Mouse (Mus musculus) embryonic facial prominence, embryonic 15.5 days (tissue): ENCODE measurements around the gene Limk2. TPM values are rescaled to one million over a fixed set of nuclear protein-coding genes. Genes with fewer than 3 reads are reported as not detected.

Experiments used
- ATAC-seq: fragments of 200-750 bp; cut with Nextera tagmentation; 2 replicates; pipeline ENCODE4 v1.8.0; 2017; ENCODE audit warnings: low read depth, moderate TSS enrichment; ENCODE audit not compliant: insufficient number of reproducible peaks, low FRiP score, low TSS enrichment
- H3K27ac ChIP-seq: fragments of 300-500 bp; sonication (generic); replicated peaks from 2 replicates; pipeline ENCODE4 v1.5.1; 2015; ENCODE audit warnings: mild to moderate bottlenecking, inconsistent platforms
- H3K27me3 ChIP-seq: fragments of 300-500 bp; sonication (generic); 2 replicates; pipeline ENCODE4 v1.6.1; 2015; ENCODE audit warnings: inconsistent platforms
- H3K36me3 ChIP-seq: fragments of 300-500 bp; sonication (generic); 2 replicates; pipeline ENCODE4 v1.6.1; 2015; ENCODE audit warnings: mild to moderate bottlenecking, inconsistent platforms
- H3K4me1 ChIP-seq: fragments of 300-500 bp; sonication (generic); 2 replicates; pipeline ENCODE4 v1.6.1; 2015; ENCODE audit warnings: inconsistent platforms
- H3K4me2 ChIP-seq: fragments of 300-500 bp; sonication (generic); replicated peaks from 2 replicates; pipeline ENCODE4 v1.6.1; 2015; ENCODE audit warnings: mild to moderate bottlenecking, inconsistent platforms
- H3K4me3 ChIP-seq: fragments of 300-500 bp; sonication (generic); replicated peaks from 2 replicates; pipeline ENCODE4 v1.5.1; 2015; ENCODE audit warnings: mild to moderate bottlenecking, inconsistent platforms
- H3K9ac ChIP-seq: fragments of 300-500 bp; sonication (generic); 2 replicates; pipeline ENCODE4 v1.6.1; 2015; ENCODE audit warnings: inconsistent platforms
- H3K9me3 ChIP-seq: fragments of 300-500 bp; sonication (generic); replicated peaks from 2 replicates; pipeline ENCODE4 v1.6.1; 2016; ENCODE audit warnings: inconsistent platforms
- whole genome bisulfite sequencing: fragments of 180-500 bp; shearing (Covaris S2); methylation state at CpG from one replicate; pipeline ENCODE4 v1.1.7; 2015; 5-methylcytosine and 5-hydroxymethylcytosine counted together
- polyA plus RNA-seq: library from polyadenylated mRNA; unstranded; fragments of >200 nt; fragmentation: Nextera tagmentation; extraction: Ambion mirVana; gene quantifications from 2 replicates; pipeline ENCODE4 v1.2.1, GENCODE M21; 2015

The Limk2 gene
- polyA plus RNA-seq, 1 experiment from 2014 or later, result 103 TPM

DNA sequence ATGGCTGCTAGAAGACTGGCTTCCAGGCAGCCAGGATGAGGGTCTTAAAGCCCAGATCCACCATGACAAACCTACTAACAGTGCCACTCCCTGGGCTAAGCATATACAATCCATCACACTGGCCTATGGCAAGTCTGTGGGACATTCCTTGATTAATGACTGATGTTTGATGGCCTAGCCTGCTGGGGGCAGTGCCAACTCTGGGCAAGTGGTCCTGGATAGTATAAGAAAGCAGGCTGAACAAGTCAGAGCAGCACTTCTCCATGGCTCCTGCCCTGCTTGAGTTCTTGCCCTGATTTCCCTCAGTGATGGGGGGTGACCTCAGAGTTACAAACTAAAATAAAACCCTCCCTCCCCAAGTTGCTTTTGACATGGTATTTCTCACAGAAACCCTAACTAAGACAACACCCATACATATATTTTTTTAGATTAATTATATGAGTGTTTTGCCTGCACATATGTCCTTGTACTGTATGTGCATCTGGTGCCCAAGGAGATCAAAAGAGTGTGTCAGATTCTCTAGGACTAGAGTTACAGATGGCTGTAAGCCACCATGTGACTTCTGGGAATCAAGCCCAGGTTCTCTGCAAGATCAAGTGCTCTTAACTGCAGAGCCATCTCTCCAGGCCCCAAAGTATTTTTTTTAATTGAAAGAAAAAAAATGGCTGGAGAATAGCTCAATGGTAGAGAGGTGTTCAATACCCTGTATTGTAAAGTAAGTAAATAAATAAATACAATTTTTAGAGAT, 32.9 kb upstream of the Limk2 start:
- Histone ChIP-seq H3K27ac (no peak overlapping the region), H3K9me3 (no peaks in the 10 kb centered on the region), H3K36me3 (no peaks in the 10 kb centered on the region), H3K9ac (no peak overlapping the region), H3K27me3 (no peaks in the 10 kb centered on the region), H3K4me3 (no peak overlapping the region), H3K4me1 (0 out of 2 replicates have a peak, but pooled peaks cover 3% of the 10 kb centered on the region), H3K4me2 (no peak overlapping the region)
- ATAC-seq, result no peak

DNA sequence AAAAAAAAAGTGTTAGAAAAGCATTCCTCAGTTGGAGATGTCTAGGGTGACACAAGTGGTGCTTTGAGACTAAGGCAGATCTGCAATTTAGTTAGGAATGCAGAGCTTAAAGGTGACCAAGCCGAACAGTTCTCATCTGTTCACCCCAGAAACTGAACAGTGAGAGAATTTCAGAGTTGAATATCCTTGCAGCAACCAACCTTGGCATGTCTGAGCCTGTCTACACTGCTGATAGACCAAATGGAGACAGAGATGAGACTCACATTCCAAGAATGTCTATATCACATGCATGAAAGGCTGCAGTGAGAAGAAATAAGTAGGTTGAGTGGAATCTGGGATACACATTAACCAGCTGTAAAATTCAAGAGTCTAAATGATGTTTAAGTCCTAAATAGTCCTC, 28.6 kb upstream of the Limk2 start:
- no peak overlapping the region for H3K4me2 ChIP-seq
- no peak for ATAC-seq
- no peaks in the 10 kb centered on the region for H3K9me3 ChIP-seq
- no peak overlapping the region for H3K9ac ChIP-seq
- no peaks in the 10 kb centered on the region for H3K36me3 ChIP-seq
- no peaks in the 10 kb centered on the region for H3K27me3 ChIP-seq
- no peak overlapping the region for H3K4me3 ChIP-seq
- 56% methylated on average over 1 of the region's 1 CpGs for WGBS
- 0 out of 2 replicates have a peak, but pooled peaks cover 3% of the 10 kb centered on the region for H3K4me1 ChIP-seq
- no peak overlapping the region for H3K27ac ChIP-seq

DNA sequence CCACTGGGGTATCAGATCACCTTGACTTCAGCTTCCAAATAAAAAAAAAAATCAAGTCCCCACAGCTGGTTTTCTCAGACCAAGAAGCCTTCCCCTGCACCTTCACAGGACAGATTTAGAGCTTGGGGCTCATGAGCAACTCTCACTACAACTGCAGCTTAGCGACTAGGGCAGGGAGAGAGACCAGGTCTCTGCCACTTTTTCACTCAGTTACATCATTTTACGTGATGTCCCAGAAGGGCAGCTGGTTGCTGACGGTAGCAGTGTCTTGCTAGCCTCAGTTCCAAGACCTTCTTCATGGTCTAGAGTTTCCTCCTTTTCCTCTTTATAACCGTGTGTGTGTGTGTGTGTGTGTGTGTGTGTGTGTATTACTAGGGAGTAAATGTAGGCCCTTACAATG, 24.8 kb upstream of the Limk2 start:
- Histone ChIP-seq H3K27ac (no peak overlapping the region), H3K4me2 (no peak overlapping the region), H3K36me3 (no peaks in the 10 kb centered on the region; the same call in 1 of the 2 replicates), H3K9me3 (no peaks in the 10 kb centered on the region), H3K27me3 (no peaks in the 10 kb centered on the region), H3K4me1 (no peaks in the 10 kb centered on the region), H3K4me3 (no peak overlapping the region), H3K9ac (no peak overlapping the region)
- 81% methylated on average over 4 of the region's 4 CpGs for WGBS
- no peak for ATAC-seq

DNA sequence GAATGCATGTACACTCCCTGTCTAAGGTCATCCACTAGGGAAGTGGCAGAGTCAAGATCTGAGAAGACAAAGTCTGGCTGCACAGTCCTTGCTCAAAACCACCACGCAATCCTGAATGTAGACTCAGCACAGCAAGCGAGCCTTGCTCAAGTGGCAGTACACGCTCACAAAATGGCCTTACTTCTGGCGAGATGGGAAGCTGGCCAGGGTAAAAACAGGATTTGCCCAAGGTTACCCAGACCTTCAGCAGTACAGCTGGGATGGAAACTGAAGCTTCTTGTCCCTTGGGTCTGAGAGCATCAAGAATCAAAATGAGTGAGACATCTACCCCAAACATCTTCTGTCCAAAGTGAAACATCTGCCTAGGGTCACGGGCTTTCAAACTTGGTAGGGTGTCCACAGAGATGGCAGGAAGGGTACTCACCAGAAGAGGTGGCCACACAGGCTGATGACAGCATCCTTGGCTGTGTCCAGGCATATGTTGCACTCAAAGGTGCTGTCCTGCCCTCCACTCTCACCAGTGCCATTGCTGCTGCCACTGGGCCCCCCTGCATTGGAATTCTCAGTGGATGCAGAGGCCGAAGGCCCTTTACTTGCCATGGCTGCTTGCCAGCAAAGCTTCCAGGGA, 23.1 kb upstream of the Limk2 start:
- no peaks in the 10 kb centered on the region for H3K27me3 ChIP-seq
- H3K36me3 ChIP-seq, result peaks cover 4% of the 10 kb centered on the region; the same call in 1 of the 2 replicates
- WGBS, result 91% methylated on average over 6 of the region's 6 CpGs
- no peak overlapping the region for H3K4me3 ChIP-seq
- H3K27ac ChIP-seq, result no peak overlapping the region
- no peak overlapping the region for H3K4me2 ChIP-seq
- no peaks in the 10 kb centered on the region for H3K9me3 ChIP-seq
- H3K4me1 ChIP-seq, result no peaks in the 10 kb centered on the region
- no peak for ATAC-seq
- no peak overlapping the region for H3K9ac ChIP-seq

DNA sequence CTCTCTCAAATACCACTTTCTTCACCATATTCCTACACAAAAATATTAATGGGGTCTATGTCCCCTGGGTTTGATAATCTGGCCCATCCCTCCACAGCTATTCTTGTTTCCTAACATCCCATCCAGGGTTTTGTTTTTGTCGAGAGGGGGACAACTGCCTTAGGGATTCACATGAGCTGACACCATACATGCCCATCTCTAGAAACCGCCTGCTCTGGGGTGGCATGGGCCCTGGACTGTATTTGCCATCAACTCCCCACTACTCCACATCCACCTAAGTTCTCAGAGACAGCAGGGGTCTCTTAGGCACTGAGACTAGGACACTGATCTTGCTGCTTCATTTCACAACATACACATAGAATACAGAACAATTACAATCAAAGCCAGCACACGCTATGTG, 22.5 kb upstream of the Limk2 start:
- Histone ChIP-seq H3K4me2 (no peak overlapping the region), H3K9ac (no peak overlapping the region), H3K27me3 (no peaks in the 10 kb centered on the region), H3K27ac (no peak overlapping the region), H3K36me3 (peaks cover 4% of the 10 kb centered on the region), H3K9me3 (no peaks in the 10 kb centered on the region), H3K4me3 (no peak overlapping the region), H3K4me1 (no peaks in the 10 kb centered on the region)
- WGBS, result 83% methylated on average over 3 of the region's 3 CpGs
- ATAC-seq, result no peak

DNA sequence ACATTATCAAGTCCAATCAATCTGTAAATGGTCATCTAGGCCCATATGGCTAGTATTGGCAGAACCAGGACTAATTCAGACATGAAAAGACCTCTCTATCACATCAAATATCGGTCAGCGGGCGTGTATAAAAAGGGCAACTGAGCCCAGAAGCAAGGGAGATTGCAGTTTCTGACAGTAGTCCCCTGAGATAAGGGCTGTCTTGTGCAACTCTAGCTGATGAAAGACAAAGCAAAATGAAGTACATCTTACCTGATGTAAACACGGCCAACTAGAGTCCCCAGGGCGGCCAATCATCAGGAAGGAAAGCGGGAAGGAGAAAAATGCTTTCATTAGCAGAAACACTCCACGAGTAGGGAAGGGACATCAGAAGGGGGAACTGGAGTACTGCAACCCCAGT, 19.6 kb upstream of the Limk2 start:
- no peak overlapping the region for H3K4me2 ChIP-seq
- no peak for ATAC-seq
- WGBS, result 81% methylated on average over 7 of the region's 7 CpGs

DNA sequence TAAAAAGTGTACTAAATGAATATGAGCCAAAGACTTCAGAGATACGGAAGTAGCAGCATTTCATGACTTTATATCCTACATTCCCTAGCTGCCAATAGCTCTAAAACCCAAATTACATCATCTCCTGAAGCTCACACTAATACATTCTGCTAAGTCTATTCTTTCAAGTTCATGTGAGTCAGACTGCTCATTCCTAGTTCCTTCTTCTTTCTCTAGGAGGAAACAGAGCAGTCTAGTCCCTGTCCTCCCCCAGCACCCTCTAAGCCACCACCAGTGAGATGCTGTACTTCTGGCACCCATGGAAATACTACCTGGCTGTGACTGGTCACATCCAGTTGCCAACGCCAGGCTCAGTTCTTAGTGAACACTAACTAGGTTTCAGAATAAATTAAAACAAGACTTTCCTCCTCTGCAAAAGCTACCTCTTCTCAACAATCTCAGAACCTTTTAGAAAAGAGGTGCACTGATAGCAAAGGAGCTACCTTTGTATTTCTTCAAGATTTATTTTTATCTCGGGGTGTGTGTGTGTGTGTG, 18.8 kb upstream of the Limk2 start:
- Histone ChIP-seq H3K4me2 (no peak overlapping the region), H3K9me3 (no peaks in the 10 kb centered on the region), H3K4me1 (no peaks in the 10 kb centered on the region), H3K4me3 (no peak overlapping the region), H3K9ac (no peak overlapping the region), H3K27me3 (no peaks in the 10 kb centered on the region), H3K36me3 (peaks cover 33% of the 10 kb centered on the region), H3K27ac (no peak overlapping the region)
- no peak for ATAC-seq
- 81% methylated on average over 3 of the region's 3 CpGs for WGBS

More for the DNA sequence above, 19.6 kb upstream of the Limk2 start:
- H3K4me1 ChIP-seq, result no peaks in the 10 kb centered on the region
- H3K9ac ChIP-seq, result no peak overlapping the region
- H3K4me3 ChIP-seq, result no peak overlapping the region
- H3K27ac ChIP-seq, result no peak overlapping the region
- H3K9me3 ChIP-seq, result no peaks in the 10 kb centered on the region
- H3K36me3 ChIP-seq, result peaks cover 30% of the 10 kb centered on the region
- H3K27me3 ChIP-seq, result no peaks in the 10 kb centered on the region

DNA sequence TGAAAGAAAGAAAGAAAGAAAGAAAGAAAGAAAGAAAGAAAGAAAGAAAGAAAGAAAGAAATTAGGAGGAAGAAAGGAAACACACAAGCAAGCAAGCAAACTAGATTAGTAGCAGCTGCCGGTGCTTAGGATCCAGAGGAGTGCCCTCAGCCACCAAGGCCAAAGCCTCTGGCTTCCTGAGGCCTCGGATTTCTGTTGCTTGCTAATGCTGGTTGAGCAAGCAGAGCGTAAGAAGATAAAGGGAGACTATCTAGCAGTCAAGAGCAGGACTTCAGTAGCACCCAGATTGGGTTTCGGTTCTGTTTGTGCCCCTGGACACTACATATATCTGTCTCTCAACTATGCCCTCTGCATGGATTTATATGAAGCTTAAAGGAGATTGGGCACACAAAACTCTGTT, 13.3 kb upstream of the Limk2 start:
- ATAC-seq, result no peak
- H3K36me3 ChIP-seq, result peaks cover 55% of the 10 kb centered on the region

DNA sequence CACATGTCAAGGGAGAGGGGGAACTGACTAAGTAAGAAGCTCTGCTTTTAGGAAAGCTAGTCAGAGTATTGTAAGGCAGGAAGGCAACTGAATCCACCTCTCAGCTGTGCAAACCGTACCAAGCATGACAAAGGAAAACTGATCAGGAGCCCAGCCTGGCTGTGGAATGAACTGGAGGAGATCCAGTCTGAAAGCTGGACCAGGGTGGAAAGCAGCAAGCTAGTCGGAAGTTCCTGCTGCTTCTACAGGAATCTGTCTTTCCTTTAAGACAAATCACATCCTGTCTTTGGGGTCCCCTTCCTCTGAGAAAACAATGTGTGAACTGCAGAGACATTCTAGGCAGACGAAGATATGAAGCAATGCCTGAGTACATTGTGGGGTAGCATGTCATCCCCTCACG, 9.8 kb upstream of the Limk2 start:
- Histone ChIP-seq H3K36me3 (peaks cover 48% of the 10 kb centered on the region), H3K4me2 (no peak overlapping the region), H3K27ac (no peak overlapping the region), H3K9me3 (no peaks in the 10 kb centered on the region), H3K4me3 (no peak overlapping the region), H3K9ac (no peak overlapping the region), H3K27me3 (no peaks in the 10 kb centered on the region), H3K4me1 (no peaks in the 10 kb centered on the region)
- ATAC-seq, result no peak
- 83% methylated on average over 4 of the region's 4 CpGs for WGBS

More for the DNA sequence above, 13.3 kb upstream of the Limk2 start:
- no peaks in the 10 kb centered on the region for H3K9me3 ChIP-seq
- no peaks in the 10 kb centered on the region for H3K4me1 ChIP-seq
- H3K27ac ChIP-seq, result no peak overlapping the region
- H3K4me2 ChIP-seq, result no peak overlapping the region
- WGBS, result 75% methylated on average over 4 of the region's 4 CpGs
- H3K4me3 ChIP-seq, result no peak overlapping the region
- no peak overlapping the region for H3K9ac ChIP-seq
- H3K27me3 ChIP-seq, result no peaks in the 10 kb centered on the region

DNA sequence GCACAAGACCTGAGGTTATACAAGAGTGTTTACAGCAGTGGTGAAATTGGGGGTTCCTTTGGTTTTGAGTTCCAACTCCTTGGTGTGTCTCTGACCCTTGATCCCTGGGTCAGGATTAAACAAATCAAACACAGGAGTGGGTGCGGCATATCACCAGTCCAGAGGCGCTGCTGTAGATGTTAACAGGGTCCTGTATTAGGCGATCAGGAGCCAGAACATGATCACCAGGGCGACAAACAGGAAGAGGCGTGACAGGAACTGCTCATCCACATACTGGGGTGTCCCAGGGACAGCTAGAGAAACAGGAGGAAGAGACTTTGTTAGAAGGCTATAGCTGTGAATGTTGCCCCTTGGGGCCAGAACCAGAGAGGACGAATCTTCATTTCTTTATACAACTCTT, 8.8 kb upstream of the Limk2 start:
- H3K4me3 ChIP-seq, result no peak overlapping the region
- peaks cover 44% of the 10 kb centered on the region for H3K36me3 ChIP-seq
- no peak overlapping the region for H3K27ac ChIP-seq
- no peak overlapping the region for H3K4me2 ChIP-seq
- no peak for ATAC-seq
- H3K9ac ChIP-seq, result no peak overlapping the region
- WGBS, result 82% methylated on average over 6 of the region's 6 CpGs
- no peaks in the 10 kb centered on the region for H3K9me3 ChIP-seq
- no peaks in the 10 kb centered on the region for H3K27me3 ChIP-seq
- no peaks in the 10 kb centered on the region for H3K4me1 ChIP-seq

DNA sequence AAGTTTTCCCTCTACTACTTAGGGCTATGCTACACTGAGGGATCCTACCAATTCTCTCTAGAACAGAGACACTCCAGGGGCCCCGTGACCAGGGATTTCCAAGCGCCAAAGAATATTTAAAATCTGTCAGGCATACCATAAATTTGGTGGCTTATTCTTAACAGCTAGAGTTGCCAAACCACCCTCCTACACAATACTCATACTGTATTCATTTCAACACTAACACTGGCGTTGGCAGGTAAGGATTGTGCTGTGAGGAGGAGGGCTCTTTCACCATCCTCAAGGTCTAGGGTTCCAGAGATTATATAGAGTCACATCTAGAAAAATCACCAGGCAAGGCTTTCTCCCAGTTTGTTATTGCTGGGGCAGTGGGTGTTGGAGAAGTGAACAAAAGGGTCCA, 7.4 kb upstream of the Limk2 start:
- no peak overlapping the region for H3K4me3 ChIP-seq
- no peak overlapping the region for H3K27ac ChIP-seq
- H3K9ac ChIP-seq, result no peak overlapping the region
- H3K4me1 ChIP-seq, result no peaks in the 10 kb centered on the region
- WGBS, result 92% methylated on average over 3 of the region's 3 CpGs
- no peak for ATAC-seq
- H3K9me3 ChIP-seq, result no peaks in the 10 kb centered on the region
- H3K27me3 ChIP-seq, result no peaks in the 10 kb centered on the region
- peaks cover 44% of the 10 kb centered on the region for H3K36me3 ChIP-seq
- H3K4me2 ChIP-seq, result no peak overlapping the region
